9 mouse cellular contexts compared by ENCODE assay signal in genomic region chr10:80796307-80796848, GRCm38 (mm10). TPM values are rescaled to one million over a fixed set of nuclear protein-coding genes. Genes with fewer than 3 reads are reported as not detected.
A peak's percentile ranks its signal among the peaks of the same experiment; 100 is the strongest.
DNase-seq lines count a peak whose midpoint lies in the region; ATAC-seq lines count a peak whose summit lies in the region.
"Had no signal": no experiment of that assay in that cellular context is flagged by ENCODE, and none has a peak within 500 bp of the region (broad histone marks: within the 10 kb centered on the region; RNA-seq: fewer than 3 reads in every experiment).

No protein-coding gene starts in this region.

- peaks cover 71% of the 10 kb centered on the region for H3K36me3 ChIP-seq in hindbrain, embryonic 10.5 days
- H3K36me3 ChIP-seq in hindbrain, embryonic 11.5 days (ENCODE audit: control insufficient read depth, insufficient read depth, low read length), result peaks cover 15% of the 10 kb centered on the region
- peaks cover 59% of the 10 kb centered on the region for H3K36me3 ChIP-seq in embryonic facial prominence, embryonic 12.5 days
- H3K36me3 ChIP-seq in hindbrain, embryonic 16.5 days (ENCODE audit: control insufficient read depth, insufficient read depth, low read length), result peaks cover 22% of the 10 kb centered on the region
- H3K36me3 ChIP-seq in midbrain, embryonic 15.5 days (replicated peaks), result peaks cover 37% of the 10 kb centered on the region

- no peak for DNase-seq in hindbrain, embryonic 10.5 days (ENCODE audit: low spot score)
- DNase-seq in hindbrain, embryonic 11.5 days (ENCODE audit: low spot score), result no peak
- DNase-seq in left cerebral cortex, adult 8-10 months (ENCODE audit: low spot score in 2 of 2), result no peak
- no peak for DNase-seq in adrenal gland, postnatal 10 days
- no peak for DNase-seq in layer of hippocampus, postnatal 36 days

- no peak overlapping the region; the same call in 1 of the 2 replicates for H3K9ac ChIP-seq in hindbrain, embryonic 11.5 days (ENCODE audit: low read depth, low read length)
- peak overlapping the region; percentile 98 for H3K9ac ChIP-seq in embryonic facial prominence, embryonic 12.5 days
- H3K9ac ChIP-seq in hindbrain, embryonic 16.5 days (ENCODE audit: low read depth, low read length), result 0 out of 2 replicates have a peak overlapping the region, but pooled peaks have one; percentile 2
- H3K9ac ChIP-seq in midbrain, embryonic 15.5 days, result peak overlapping the region; percentile 18; the same call in 1 of the 2 replicates

- H3K4me2 ChIP-seq in hindbrain, embryonic 11.5 days (replicated peaks; ENCODE audit: low read depth, low read length), result no peak overlapping the region
- peak overlapping the region; percentile 58 for H3K4me2 ChIP-seq in embryonic facial prominence, embryonic 12.5 days (replicated peaks)
- H3K4me2 ChIP-seq in hindbrain, embryonic 16.5 days (ENCODE audit: low read length), result peak overlapping the region; percentile 94; the same call in 1 of the 2 replicates
- H3K4me2 ChIP-seq in midbrain, embryonic 15.5 days, result peak overlapping the region; percentile 92

- H3K27me3 ChIP-seq in hindbrain, embryonic 10.5 days (ENCODE audit: insufficient read depth, poor library complexity, severe bottlenecking), result no peaks in the 10 kb centered on the region
- no peaks in the 10 kb centered on the region for H3K27me3 ChIP-seq in hindbrain, embryonic 11.5 days (ENCODE audit: control insufficient read depth, insufficient read depth, low read length)
- H3K27me3 ChIP-seq in embryonic facial prominence, embryonic 12.5 days, result no peaks in the 10 kb centered on the region
- H3K27me3 ChIP-seq in hindbrain, embryonic 16.5 days (replicated peaks; ENCODE audit: control insufficient read depth, insufficient read depth, low read length), result no peaks in the 10 kb centered on the region
- H3K27me3 ChIP-seq in midbrain, embryonic 15.5 days (replicated peaks), result no peaks in the 10 kb centered on the region

- no peaks in the 10 kb centered on the region for H3K9me3 ChIP-seq in hindbrain, embryonic 10.5 days
- no peaks in the 10 kb centered on the region for H3K9me3 ChIP-seq in hindbrain, embryonic 11.5 days (ENCODE audit: control insufficient read depth, low read length)
- no peaks in the 10 kb centered on the region for H3K9me3 ChIP-seq in embryonic facial prominence, embryonic 12.5 days
- no peaks in the 10 kb centered on the region for H3K9me3 ChIP-seq in hindbrain, embryonic 16.5 days (ENCODE audit: control insufficient read depth, low read length)
- no peaks in the 10 kb centered on the region for H3K9me3 ChIP-seq in midbrain, embryonic 15.5 days

- H3K4me1 ChIP-seq in hindbrain, embryonic 10.5 days (replicated peaks), result peaks cover 62% of the 10 kb centered on the region
- H3K4me1 ChIP-seq in hindbrain, embryonic 11.5 days (replicated peaks; ENCODE audit: control insufficient read depth, insufficient read depth, low read length), result peaks cover 15% of the 10 kb centered on the region
- peaks cover 18% of the 10 kb centered on the region for H3K4me1 ChIP-seq in embryonic facial prominence, embryonic 12.5 days
- peaks cover 27% of the 10 kb centered on the region for H3K4me1 ChIP-seq in hindbrain, embryonic 16.5 days (ENCODE audit: control insufficient read depth, insufficient read depth, low read depth, low read length)
- peaks cover 33% of the 10 kb centered on the region for H3K4me1 ChIP-seq in midbrain, embryonic 15.5 days

- no peak overlapping the region for H3K27ac ChIP-seq in hindbrain, embryonic 10.5 days
- H3K27ac ChIP-seq in hindbrain, embryonic 11.5 days (ENCODE audit: low read depth, low read length), result no peak overlapping the region
- no peak overlapping the region for H3K27ac ChIP-seq in embryonic facial prominence, embryonic 12.5 days
- H3K27ac ChIP-seq in hindbrain, embryonic 16.5 days (ENCODE audit: low read depth, low read length), result no peak overlapping the region
- H3K27ac ChIP-seq in midbrain, embryonic 15.5 days, result no peak overlapping the region

- peak overlapping the region; percentile 95 for H3K4me3 ChIP-seq in hindbrain, embryonic 10.5 days
- no peak overlapping the region for H3K4me3 ChIP-seq in hindbrain, embryonic 11.5 days (ENCODE audit: low read depth, low read length)
- peak overlapping the region; percentile 92 for H3K4me3 ChIP-seq in embryonic facial prominence, embryonic 12.5 days
- no peak overlapping the region for H3K4me3 ChIP-seq in hindbrain, embryonic 16.5 days (ENCODE audit: low read length)
- peak overlapping the region; percentile 97 for H3K4me3 ChIP-seq in midbrain, embryonic 15.5 days

- no peak for ATAC-seq in hindbrain, embryonic 11.5 days (ENCODE audit: low FRiP score)
- no peak for ATAC-seq in embryonic facial prominence, embryonic 12.5 days (ENCODE audit: insufficient number of reproducible peaks, insufficient read depth, low FRiP score, low TSS enrichment)
- ATAC-seq in hindbrain, embryonic 16.5 days, result no peak
- no peak for ATAC-seq in midbrain, embryonic 15.5 days (replicated peaks)
- ATAC-seq: lung, postnatal 0 days had no signal

- WGBS in hindbrain, embryonic 10.5 days, result 83% methylated on average over 9 of the region's 9 CpGs
- 86% methylated on average over 9 of the region's 9 CpGs for WGBS in hindbrain, embryonic 11.5 days
- 88% methylated on average over 9 of the region's 9 CpGs for WGBS in embryonic facial prominence, embryonic 12.5 days
- 82% methylated on average over 9 of the region's 9 CpGs for WGBS in hindbrain, embryonic 16.5 days
- WGBS in midbrain, embryonic 15.5 days, result 82% methylated on average over 9 of the region's 9 CpGs

RNA-seq across cellular contexts. Expression of gene Sf3a2, which starts 1.6 kb away (rescaled TPM):
- polyA plus RNA-seq in hindbrain, embryonic 10.5 days (2016; fragmentation: Nextera tagmentation; extraction: Ambion mirVana), result 109 and 119 TPM in 2 replicates
- 83.4 and 84.4 TPM in 2 replicates for polyA plus RNA-seq in hindbrain, embryonic 11.5 days (2014; fragmentation: Nextera tagmentation; extraction: Ambion mirVana)
- polyA plus RNA-seq in embryonic facial prominence, embryonic 12.5 days (2016; fragmentation: Nextera tagmentation; extraction: Ambion mirVana), result 64.8 and 71.7 TPM in 2 replicates
- 44.7 and 59.9 TPM in 2 replicates for polyA plus RNA-seq in hindbrain, embryonic 16.5 days (2015; fragmentation: Nextera tagmentation; extraction: Ambion mirVana)
- polyA plus RNA-seq in midbrain, embryonic 15.5 days (2015; fragmentation: Nextera tagmentation; extraction: Ambion mirVana), result 60.3 and 62.6 TPM in 2 replicates
- total RNA-seq in left cerebral cortex, adult 8-10 months (2022), result 10 to 100 TPM; 35.5 to 53.7 (median 46.1) TPM
- total RNA-seq in adrenal gland, postnatal 10 days (2021), result 10 to 100 TPM; 45.2 to 50.5 TPM
- 10 to 100 TPM; 43.8 to 47.1 TPM for total RNA-seq in layer of hippocampus, postnatal 36 days (2021)

RNA-seq across cellular contexts. Expression of gene Plekhj1, which starts 2.0 kb away (rescaled TPM):
- polyA plus RNA-seq in hindbrain, embryonic 10.5 days (2016; fragmentation: Nextera tagmentation; extraction: Ambion mirVana), result 189 and 192 TPM in 2 replicates
- polyA plus RNA-seq in hindbrain, embryonic 11.5 days (2014; fragmentation: Nextera tagmentation; extraction: Ambion mirVana), result 142 and 150 TPM in 2 replicates
- polyA plus RNA-seq in embryonic facial prominence, embryonic 12.5 days (2016; fragmentation: Nextera tagmentation; extraction: Ambion mirVana), result 132 and 142 TPM in 2 replicates
- polyA plus RNA-seq in hindbrain, embryonic 16.5 days (2015; fragmentation: Nextera tagmentation; extraction: Ambion mirVana), result 129 and 140 TPM in 2 replicates
- 130 and 147 TPM in 2 replicates for polyA plus RNA-seq in midbrain, embryonic 15.5 days (2015; fragmentation: Nextera tagmentation; extraction: Ambion mirVana)
- 10 to 100 TPM; 61.3 to 74.5 (median 66.4) TPM for total RNA-seq in left cerebral cortex, adult 8-10 months (2022)
- 10 to 100 TPM; 50.0 to 63.2 TPM for total RNA-seq in adrenal gland, postnatal 10 days (2021)
- 10 to 100 TPM; 73.8 to 74.5 TPM for total RNA-seq in layer of hippocampus, postnatal 36 days (2021)

RNA-seq across cellular contexts. Expression of gene Amh, which starts 8.7 kb away (rescaled TPM):
- 0.12 and 0.16 TPM in 2 replicates for polyA plus RNA-seq in hindbrain, embryonic 10.5 days (2016; fragmentation: Nextera tagmentation; extraction: Ambion mirVana)
- polyA plus RNA-seq in hindbrain, embryonic 11.5 days (2014; fragmentation: Nextera tagmentation; extraction: Ambion mirVana), result not detected in 2 replicates
- polyA plus RNA-seq in embryonic facial prominence, embryonic 12.5 days (2016; fragmentation: Nextera tagmentation; extraction: Ambion mirVana), result not detected in 2 replicates
- not detected in 2 replicates for polyA plus RNA-seq in hindbrain, embryonic 16.5 days (2015; fragmentation: Nextera tagmentation; extraction: Ambion mirVana)
- polyA plus RNA-seq in midbrain, embryonic 15.5 days (2015; fragmentation: Nextera tagmentation; extraction: Ambion mirVana), result 0.10 TPM in 2 replicates
- total RNA-seq in left cerebral cortex, adult 8-10 months (2022), result 1 to 10 TPM; 1.1 to 2.2 (median 1.7) TPM
- total RNA-seq in adrenal gland, postnatal 10 days (2021), result under 1 TPM; 0.57 to 0.79 TPM
- 1 to 10 TPM; 3.9 to 4.2 TPM for total RNA-seq in layer of hippocampus, postnatal 36 days (2021)

RNA-seq across cellular contexts. Expression of gene Jsrp1, which starts 16.9 kb away (rescaled TPM):
- polyA plus RNA-seq in hindbrain, embryonic 10.5 days (2016; fragmentation: Nextera tagmentation; extraction: Ambion mirVana), result 0.65 and 0.68 TPM in 2 replicates
- polyA plus RNA-seq in hindbrain, embryonic 11.5 days (2014; fragmentation: Nextera tagmentation; extraction: Ambion mirVana), result 0.36 and 0.61 TPM in 2 replicates
- polyA plus RNA-seq in embryonic facial prominence, embryonic 12.5 days (2016; fragmentation: Nextera tagmentation; extraction: Ambion mirVana), result 1.6 and 1.8 TPM in 2 replicates
- 1.1 and 1.2 TPM in 2 replicates for polyA plus RNA-seq in hindbrain, embryonic 16.5 days (2015; fragmentation: Nextera tagmentation; extraction: Ambion mirVana)
- 0.59 and 1.0 TPM in 2 replicates for polyA plus RNA-seq in midbrain, embryonic 15.5 days (2015; fragmentation: Nextera tagmentation; extraction: Ambion mirVana)
- 1 to 10 TPM; 5.1 to 9.7 (median 6.2) TPM for total RNA-seq in left cerebral cortex, adult 8-10 months (2022)
- 10 to 100 TPM in 1 of 2 experiments, 1 to 10 TPM in 1; 9.8 to 24.0 TPM for total RNA-seq in adrenal gland, postnatal 10 days (2021)
- total RNA-seq in layer of hippocampus, postnatal 36 days (2021), result 1 to 10 TPM; 2.3 to 2.5 TPM

RNA-seq across cellular contexts. Expression of gene Oaz1, which starts 30.1 kb away (rescaled TPM):
- polyA plus RNA-seq in hindbrain, embryonic 10.5 days (2016; fragmentation: Nextera tagmentation; extraction: Ambion mirVana), result 2,287 and 2,328 TPM in 2 replicates
- 1,755 and 1,772 TPM in 2 replicates for polyA plus RNA-seq in hindbrain, embryonic 11.5 days (2014; fragmentation: Nextera tagmentation; extraction: Ambion mirVana)
- 1,786 and 1,871 TPM in 2 replicates for polyA plus RNA-seq in embryonic facial prominence, embryonic 12.5 days (2016; fragmentation: Nextera tagmentation; extraction: Ambion mirVana)
- polyA plus RNA-seq in hindbrain, embryonic 16.5 days (2015; fragmentation: Nextera tagmentation; extraction: Ambion mirVana), result 1,272 and 1,293 TPM in 2 replicates
- 1,243 and 1,388 TPM in 2 replicates for polyA plus RNA-seq in midbrain, embryonic 15.5 days (2015; fragmentation: Nextera tagmentation; extraction: Ambion mirVana)
- 100 to 1,000 TPM; 505 to 586 (median 560) TPM for total RNA-seq in left cerebral cortex, adult 8-10 months (2022)
- total RNA-seq in adrenal gland, postnatal 10 days (2021), result 100 to 1,000 TPM; 700 to 820 TPM
- total RNA-seq in layer of hippocampus, postnatal 36 days (2021), result 100 to 1,000 TPM; 484 to 486 TPM

Comparison
In these comparisons a context has a peak if more than half of its experiments do, and no peak if none do; other contexts are left out.
1. H3K4me3 ChIP-seq: peak in hindbrain, embryonic 10.5 days (single experiment), embryonic facial prominence, embryonic 12.5 days (single experiment) and midbrain, embryonic 15.5 days (single experiment); none in hindbrain, embryonic 11.5 days (single experiment) and hindbrain, embryonic 16.5 days (single experiment).